Mouse (Mus musculus) layer of hippocampus, postnatal 36 days (tissue): ENCODE results near the gene Dip2b. TPM values are rescaled to one million over a fixed set of nuclear protein-coding genes. Genes with fewer than 3 reads are reported as not detected.

Experiments
- DNase-seq, 2 experiments: peaks; one replicate each; pipeline ENCODE4 v3.0.0; 2022
- total RNA-seq, 2 experiments: library from RNA; stranded (reverse); gene quantifications; 2 replicates each; pipeline ENCODE4 v1.2.3; 2021

The Dip2b gene
- total RNA-seq, 2 experiments from 2014 or later, result 48.5 to 58.8 TPM

DNA sequence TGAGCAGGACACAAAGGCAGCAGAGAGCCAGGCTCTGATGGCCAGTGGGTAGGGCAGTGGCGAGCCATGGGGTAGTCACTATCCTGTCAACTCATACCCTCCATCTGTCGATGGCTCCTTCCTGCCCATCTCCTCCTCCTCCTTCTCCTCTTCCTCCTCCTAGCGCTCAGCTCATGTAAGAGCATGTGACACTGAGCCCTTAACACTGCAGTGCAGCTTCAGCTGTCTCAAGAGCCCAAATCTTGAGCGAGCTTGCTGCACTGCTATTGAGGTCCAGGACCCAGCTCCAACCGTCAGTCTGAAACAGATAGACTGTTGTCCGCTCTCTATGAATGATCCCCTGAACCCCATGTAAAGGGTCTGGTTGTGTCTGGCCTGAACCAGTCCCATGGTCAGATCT is 141.2 kb downstream of the Dip2b start:
- no peak for DNase-seq

GRCm38 (mm10) chr15:100180221-100180620 is 141.8 kb downstream of the Dip2b start:
- peak in 1 of 2 experiments; percentile 40 for DNase-seq

GRCm38 (mm10) chr15:100181841-100182240 is 143.4 kb downstream of the Dip2b start:
- DNase-seq, result no peak

DNA sequence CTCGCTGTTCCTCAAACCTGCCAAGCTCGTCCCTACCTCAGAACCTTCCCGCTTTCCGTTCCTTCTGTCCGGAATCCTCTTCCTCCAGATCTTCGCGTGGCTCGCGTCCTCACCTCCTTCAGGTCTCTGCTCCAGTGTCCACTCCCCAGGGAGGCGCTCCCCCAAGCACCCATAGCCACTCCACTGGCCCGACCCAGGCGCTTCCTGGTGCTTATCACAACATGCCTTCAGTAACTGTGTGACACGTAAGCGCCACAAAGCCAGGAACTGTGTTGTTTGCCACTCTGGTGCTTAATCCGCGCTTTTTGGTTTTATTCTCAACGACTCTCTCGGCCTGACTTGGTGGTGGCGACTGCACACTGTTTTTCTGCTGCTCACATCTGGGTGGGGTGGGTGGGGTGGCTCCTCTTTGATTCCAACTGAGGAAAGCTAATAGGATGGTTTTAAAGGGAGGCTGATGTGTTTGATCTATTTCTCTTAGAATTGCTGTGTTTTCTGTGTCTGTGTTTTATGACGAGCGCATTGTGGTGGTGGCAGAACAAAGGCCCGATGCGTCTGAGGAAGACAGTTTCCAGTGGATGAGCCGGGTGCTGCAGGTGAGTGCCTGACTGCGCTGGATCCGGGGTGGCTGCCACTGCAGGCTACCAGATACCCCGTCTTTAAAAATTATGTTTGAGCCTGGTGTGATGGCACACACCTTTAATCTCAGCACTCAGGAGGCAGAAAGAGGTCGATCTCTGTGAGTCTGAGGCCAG is 144.2 kb downstream of the Dip2b start:
- DNase-seq, result no peak

- DNase-seq, result no peak
Measured at GRCm38 (mm10) chr15:100183510-100183909, 145.0 kb downstream of the Dip2b start.

GRCm38 (mm10) chr15:100184821-100185496 is 146.5 kb downstream of the Dip2b start:
- DNase-seq, result no peak

DNA sequence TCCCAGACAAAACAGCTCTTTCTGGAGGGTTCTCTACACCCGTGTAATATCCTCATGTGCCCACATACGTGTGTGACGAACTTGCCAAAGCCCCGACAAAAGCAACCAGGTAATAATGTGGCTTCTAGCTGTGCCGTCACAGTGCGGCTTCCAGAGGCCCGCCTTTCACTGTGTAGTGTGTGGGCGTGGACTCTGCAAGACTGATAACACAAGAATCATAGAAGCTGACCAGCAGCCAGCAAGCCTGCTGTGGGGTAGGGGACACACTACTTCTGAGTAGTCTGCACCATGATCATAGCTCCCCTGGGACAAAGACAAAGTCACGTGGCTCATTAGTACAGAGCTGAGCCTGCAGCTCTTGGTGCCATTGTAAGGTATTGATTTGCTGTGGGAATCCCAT is 147.8 kb downstream of the Dip2b start:
- DNase-seq, result no peak

DNA sequence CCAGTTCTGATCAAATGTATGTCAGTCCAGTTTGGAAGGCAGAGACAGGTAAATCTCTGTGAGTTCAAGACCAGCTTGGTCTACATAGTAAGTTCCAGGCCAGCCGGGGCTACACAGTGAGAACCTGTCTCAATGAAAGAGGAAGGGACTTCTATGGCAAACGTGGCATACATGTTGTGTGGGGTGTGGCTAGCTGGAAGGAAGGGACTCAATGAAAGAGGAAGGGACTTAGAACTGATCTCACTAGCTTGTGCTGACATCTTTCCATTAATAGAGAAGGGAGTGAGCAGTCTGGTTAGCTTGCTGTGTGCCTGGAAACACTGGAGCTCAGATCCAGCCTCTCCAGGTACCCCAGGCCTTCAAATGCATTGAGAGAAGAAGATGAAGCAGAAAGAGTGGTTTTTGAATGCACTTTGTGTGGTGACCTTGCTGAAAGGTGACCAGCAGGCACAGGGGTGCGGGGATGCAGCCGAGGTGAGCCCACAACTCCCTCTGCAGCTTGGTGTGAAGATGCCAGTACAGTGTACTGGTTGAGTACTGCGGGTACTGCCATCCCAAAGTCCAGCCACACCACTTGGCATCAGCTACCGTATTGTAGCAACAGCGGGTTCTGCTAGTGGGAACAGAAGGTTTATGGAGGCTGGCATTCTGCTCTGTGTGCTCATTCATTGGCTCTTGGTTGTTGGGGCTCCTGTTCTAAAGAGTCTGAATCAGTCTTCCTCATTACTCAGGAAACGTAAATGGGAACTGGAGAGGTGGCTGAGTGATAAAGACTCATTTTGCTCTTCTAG is 148.6 kb downstream of the Dip2b start:
- no peak for DNase-seq

- DNase-seq, result no peak
Measured at GRCm38 (mm10) chr15:100188542-100188941, 150.1 kb downstream of the Dip2b start.

DNA sequence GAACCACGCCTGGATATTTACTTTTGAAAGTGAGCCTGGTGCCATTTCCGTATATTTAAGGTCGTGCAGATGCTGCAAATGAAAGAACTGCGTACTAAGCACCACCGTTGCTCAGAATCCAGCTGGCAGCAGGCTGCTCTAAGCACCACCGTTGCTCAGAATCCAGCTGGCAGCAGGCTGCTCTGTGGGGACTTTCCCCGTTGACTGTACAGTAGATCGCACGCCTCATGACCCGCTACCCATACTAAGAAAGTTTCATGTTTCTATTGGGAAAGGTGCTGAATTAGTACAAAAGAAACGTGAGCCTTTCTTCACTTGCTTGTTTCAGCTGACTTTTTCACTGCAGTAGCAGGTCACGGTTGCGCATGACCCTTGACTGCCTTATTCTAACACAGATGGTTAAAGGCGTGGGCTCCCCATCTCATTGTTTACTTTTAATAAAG is 150.5 kb downstream of the Dip2b start:
- DNase-seq, result no peak

- no peak for DNase-seq
Measured at GRCm38 (mm10) chr15:100190083-100190482, 151.6 kb downstream of the Dip2b start.

DNA sequence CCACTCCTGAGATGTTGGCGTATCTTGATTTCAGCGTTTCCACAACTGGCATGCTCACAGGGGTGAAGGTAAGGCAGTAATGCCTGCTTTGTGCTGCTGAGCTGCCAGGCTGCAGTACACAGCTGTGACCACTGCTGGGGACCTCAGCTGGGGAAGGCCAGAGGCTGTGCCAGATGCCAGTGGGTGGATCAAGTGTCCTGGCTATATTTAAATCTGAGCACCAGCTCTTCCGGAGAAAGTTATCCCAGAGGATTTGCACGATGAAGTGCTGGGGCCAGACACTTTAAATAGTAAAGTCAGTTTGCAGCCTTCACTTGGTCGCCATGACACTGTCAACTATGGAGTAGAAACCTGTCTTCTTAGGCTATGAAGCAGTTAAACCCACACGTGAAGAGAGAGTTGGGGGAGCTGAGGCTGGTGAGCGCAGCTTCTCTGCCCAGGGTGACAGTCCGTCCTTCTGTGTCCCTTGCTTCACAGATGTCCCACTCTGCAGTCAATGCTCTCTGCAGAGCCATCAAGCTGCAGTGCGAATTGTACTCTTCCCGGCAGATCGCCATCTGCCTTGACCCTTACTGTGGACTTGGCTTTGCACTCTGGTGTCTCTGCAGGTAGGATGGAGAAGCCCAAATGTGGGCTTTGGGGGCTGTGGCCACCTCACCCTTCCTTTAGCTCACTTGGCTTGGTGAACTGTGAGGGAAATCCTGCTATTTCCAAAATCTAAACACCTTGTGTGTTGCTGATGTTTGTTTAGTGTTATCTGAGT is 160.7 kb downstream of the Dip2b start:
- no peak for DNase-seq

DNA sequence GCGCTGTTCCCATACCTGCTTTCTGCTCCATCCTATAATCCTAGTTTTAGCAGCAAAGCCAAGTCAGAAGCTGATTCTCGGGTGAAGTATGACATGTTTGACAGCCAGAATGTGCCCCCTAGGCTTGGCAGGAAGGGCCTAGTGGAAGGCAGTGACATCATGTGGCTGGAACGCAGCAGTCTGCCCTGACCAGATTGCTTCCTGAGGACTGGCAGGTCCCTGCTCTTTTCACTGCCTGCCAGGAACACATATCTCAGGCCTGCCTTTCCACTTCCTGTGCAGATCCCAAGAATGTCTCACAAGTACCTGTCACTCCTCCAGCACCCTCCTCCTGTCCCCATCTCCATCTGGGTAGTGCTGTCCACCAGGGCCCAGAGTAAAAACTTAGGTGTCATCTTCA is 161.3 kb downstream of the Dip2b start:
- DNase-seq, result no peak

- DNase-seq, result no peak
Measured at GRCm38 (mm10) chr15:100201806-100202205, 163.3 kb downstream of the Dip2b start.

DNA sequence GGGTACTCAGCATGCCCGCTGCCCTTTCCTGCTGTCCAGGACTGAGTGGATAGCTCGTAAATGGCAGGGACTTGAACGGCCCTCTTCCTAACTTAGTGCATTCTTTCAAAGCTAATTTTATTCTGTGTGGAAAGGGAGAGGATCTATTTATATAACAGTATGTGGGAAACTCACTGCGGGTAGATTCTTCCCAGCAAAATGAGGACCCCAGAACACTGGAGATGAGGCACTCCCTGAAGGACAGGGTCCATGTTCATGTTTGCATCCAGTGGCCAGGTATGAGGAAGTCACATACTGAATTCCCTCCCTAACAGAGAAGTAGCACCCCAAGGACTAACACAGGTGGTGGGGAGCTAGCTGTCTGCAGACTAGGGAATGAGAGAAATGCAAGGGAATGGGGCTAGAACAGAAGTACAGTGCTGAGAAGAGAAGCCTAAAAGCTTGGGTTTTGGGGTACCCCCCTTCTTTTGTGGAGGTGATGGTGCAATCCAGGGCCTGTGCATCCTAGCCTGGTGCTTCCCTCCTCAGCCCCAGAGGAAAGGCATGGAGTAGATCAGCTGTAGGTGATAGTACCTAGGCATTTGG is 164.1 kb downstream of the Dip2b start:
- DNase-seq, result no peak

GRCm38 (mm10) chr15:100204574-100204973 is 166.1 kb downstream of the Dip2b start:
- DNase-seq, result no peak

DNA sequence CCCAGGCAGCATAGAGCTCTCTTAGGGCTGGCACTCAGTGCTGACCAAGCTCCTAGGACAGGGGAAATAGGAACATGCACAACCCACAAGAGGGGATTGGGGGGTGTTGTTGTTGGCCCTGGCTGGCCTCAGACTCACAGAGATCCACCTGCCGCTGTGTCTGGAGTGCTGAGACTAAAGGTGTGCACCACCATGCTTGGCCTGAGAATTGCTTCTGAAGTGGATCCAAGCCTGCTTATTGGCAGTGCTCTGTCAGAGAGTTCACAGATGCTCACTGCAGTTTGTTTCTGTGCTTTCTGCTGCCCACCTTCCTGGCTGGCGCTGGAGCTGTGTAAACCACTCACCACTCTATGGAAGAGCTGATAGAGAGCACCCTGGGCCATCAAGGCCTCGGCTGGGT is 171.5 kb downstream of the Dip2b start:
- no peak for DNase-seq

DNA sequence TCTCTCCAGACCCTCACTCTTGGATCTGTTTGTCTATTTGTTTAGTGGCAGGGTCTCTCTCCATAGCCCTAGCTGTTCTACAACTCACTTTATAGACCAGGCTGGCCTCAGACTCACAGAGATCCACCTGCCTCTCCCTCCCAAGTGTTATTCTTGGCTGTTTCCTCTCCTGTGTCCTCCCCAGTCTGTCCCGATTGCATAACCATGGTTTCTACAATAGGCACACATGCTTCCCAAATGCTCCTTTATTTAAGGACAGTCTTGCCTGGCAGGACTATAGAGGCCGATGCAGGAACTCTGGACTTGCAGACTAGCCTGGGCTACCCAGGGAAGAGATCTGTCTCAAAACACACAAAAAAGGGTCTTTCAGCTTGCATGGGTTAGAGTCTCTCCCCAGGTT is 174.9 kb downstream of the Dip2b start:
- no peak for DNase-seq

- no peak for DNase-seq
Measured at GRCm38 (mm10) chr15:100215092-100215491, 176.6 kb downstream of the Dip2b start.

GRCm38 (mm10) chr15:100216173-100216572 is 177.7 kb downstream of the Dip2b start:
- no peak for DNase-seq

- no peak for DNase-seq
Measured at GRCm38 (mm10) chr15:100218018-100218417, 179.6 kb downstream of the Dip2b start.

GRCm38 (mm10) chr15:100219396-100219795 is 180.9 kb downstream of the Dip2b start:
- DNase-seq, result no peak
